Mouse (Mus musculus): ENCODE measurements around the gene Gm10644. TPM values are rescaled to one million over a fixed set of nuclear protein-coding genes. Genes with fewer than 3 reads are reported as not detected.

Gene Gm10644
- polyA plus RNA-seq, 1 experiment from 2014 or later = 0.82 TPM

DNA sequence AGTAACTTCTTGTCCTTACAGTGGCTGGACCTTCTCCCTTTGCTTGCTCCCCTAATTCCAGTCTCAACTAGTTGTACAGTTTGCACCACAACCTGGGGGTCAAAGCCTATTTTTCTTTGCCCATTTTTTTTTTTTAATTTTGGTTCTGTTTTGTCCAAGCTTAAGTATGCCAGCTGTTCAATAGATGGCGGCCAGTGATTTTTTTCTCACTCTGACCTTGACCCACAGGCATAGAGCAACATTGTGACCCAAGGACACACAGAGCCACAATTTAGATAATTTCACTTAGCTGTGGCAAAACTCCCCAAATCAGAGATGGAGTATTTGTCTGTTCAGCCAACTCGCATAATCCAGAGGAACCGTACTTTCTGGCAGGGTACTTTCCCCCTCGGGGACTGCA lies 16.1 kb upstream of the Gm10644 start:
- in situ Hi-C loops (cut with MboI; ENCODE audit: low pct_unique_long_range_greater_than_20kb) = no loop called here
- ATAC-seq (no peak), DNase-seq (ENCODE audit: low read depth, low spot score) (no peak)
- POLR2A ChIA-PET = interaction anchor here (0.8 kb wide), 1 partner anchor 1514 kb away, joined by 3 read pairs; no protein-coding TSS in a partner anchor
- CTCF ChIA-PET = interaction anchor here (1.3 kb wide), 1 partner anchor 16 kb away, joined by 4 read pairs; the partner anchor contains the start of genes Asf1b and Gm10644
- no peaks in the 10 kb centered on the region for H3K27me3 ChIP-seq
- TF ChIP-seq CTCF (IDR thresholded peaks at IDR 0.05) = no peak

GRCm38 (mm10) chr8:83967701-83968100 lies 12.7 kb upstream of the Gm10644 start:
- ChIA-PET CTCF (interaction anchor here (5.7 kb wide), 1 partner anchor 12 kb away, joined by 25 read pairs; the partner anchor contains the start of genes Asf1b and Gm10644), POLR2A (no interaction called here)
- DNase-seq (ENCODE audit: low read depth, low spot score) (no peak), ATAC-seq (no peak)
- no peaks in the 10 kb centered on the region for H3K27me3 ChIP-seq
- TF ChIP-seq CTCF (IDR thresholded peaks at IDR 0.05) = no peak
- in situ Hi-C loops (cut with MboI; ENCODE audit: low pct_unique_long_range_greater_than_20kb) = no loop called here

GRCm38 (mm10) chr8:83964015-83964765 lies 9.2 kb upstream of the Gm10644 start:
- H3K27me3 ChIP-seq = no peaks in the 10 kb centered on the region
- no peak for DNase-seq (ENCODE audit: low read depth, low spot score)
- TF ChIP-seq CTCF (IDR thresholded peaks at IDR 0.05) = no peak
- in situ Hi-C loops (cut with MboI; ENCODE audit: low pct_unique_long_range_greater_than_20kb) = no loop called here
- CTCF ChIA-PET = interaction anchor here (5.7 kb wide), 1 partner anchor 9 kb away, joined by 25 read pairs; the partner anchor contains the start of genes Asf1b and Gm10644
- ATAC-seq = no peak
- POLR2A ChIA-PET = no interaction called here

DNA sequence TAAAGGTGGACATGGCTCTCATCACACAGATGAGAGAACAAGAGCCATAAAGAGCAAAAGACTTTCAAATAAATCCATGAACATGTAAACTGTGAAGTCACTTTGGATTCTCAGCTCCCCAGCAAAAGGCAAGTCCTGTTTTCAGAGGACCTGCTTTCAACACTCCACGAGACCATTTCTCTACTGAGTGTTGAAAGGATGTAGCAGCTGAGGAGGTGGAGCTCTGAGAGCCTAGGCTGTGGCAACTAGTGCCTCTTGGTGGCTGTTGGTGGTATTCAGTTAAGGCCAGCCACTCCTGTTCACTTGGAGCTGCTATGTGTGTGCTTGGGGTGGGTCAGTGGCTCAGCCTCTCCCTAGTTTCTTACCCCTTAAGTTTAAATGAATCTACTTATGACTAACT lies 1.8 kb upstream of the Gm10644 start:
- DNase-seq (ENCODE audit: low read depth, low spot score) = no peak
- ATAC-seq = no peak
- POLR2A ChIA-PET = interaction anchor here (0.7 kb wide), 1 partner anchor 146 kb away, joined by 3 read pairs; no protein-coding TSS in a partner anchor
- CTCF ChIA-PET = interaction anchor here (0.7 to 3.7 kb wide), 2 partner anchors 10 to 170 kb away, joined by 3 to 25 read pairs; no protein-coding TSS in a partner anchor
- TF ChIP-seq CTCF (IDR thresholded peaks at IDR 0.05) = peak; percentile 49
- H3K27me3 ChIP-seq = no peaks in the 10 kb centered on the region
- in situ Hi-C loops (cut with MboI; ENCODE audit: low pct_unique_long_range_greater_than_20kb) = loop anchor here (5.0 kb wide), 1 partner anchor 174 kb away; no protein-coding TSS in a partner anchor

DNA sequence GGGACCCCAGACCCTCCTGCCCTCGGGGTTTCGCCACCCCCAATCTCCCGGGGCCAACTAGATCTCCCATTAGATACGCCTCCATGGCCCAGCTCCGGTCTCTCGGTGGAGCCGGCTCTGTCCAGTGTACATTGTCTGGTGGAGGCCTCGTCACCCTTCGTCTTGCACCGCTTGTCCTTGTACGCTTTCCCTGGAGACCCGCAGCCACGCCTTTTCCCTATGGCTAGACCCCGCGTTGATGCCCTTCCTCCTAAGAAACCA lies 883 bp upstream of the Gm10644 start:
- no peaks in the 10 kb centered on the region for H3K27me3 ChIP-seq
- no peak for TF ChIP-seq CTCF (IDR thresholded peaks at IDR 0.05)
- ChIA-PET CTCF (interaction anchor here (0.6 to 3.7 kb wide), 13 partner anchors 11 to 299 kb away, joined by 3 to 25 read pairs (median 4); no protein-coding TSS in a partner anchor), POLR2A (no interaction called here)
- ATAC-seq = no peak
- DNase-seq (ENCODE audit: low read depth, low spot score) = no peak
- in situ Hi-C loops (cut with MboI; ENCODE audit: low pct_unique_long_range_greater_than_20kb) = loop anchor here (5.0 kb wide), 1 partner anchor 174 kb away; no protein-coding TSS in a partner anchor

GRCm38 (mm10) chr8:83954749-83955105 lies 278 bp downstream of the Gm10644 start:
- ChIA-PET CTCF (interaction anchor here (0.9 to 3.7 kb wide), 12 partner anchors 10 to 298 kb away, joined by 3 to 25 read pairs (median 4); no protein-coding TSS in a partner anchor), POLR2A (interaction anchor here (0.6 kb wide), 1 partner anchor 15 kb away, joined by 3 read pairs; no protein-coding TSS in a partner anchor)
- in situ Hi-C loops (cut with MboI; ENCODE audit: low pct_unique_long_range_greater_than_20kb) = loop anchor here (5.0 kb wide), 1 partner anchor 172 kb away; no protein-coding TSS in a partner anchor
- ATAC-seq = no peak
- no peak for TF ChIP-seq CTCF (IDR thresholded peaks at IDR 0.05)
- no peaks in the 10 kb centered on the region for H3K27me3 ChIP-seq
- no peak for DNase-seq (ENCODE audit: low read depth, low spot score)

GRCm38 (mm10) chr8:83945540-83945939 lies 9.5 kb downstream of the Gm10644 start:
- TF ChIP-seq CTCF (IDR thresholded peaks at IDR 0.05) = no peak
- no peaks in the 10 kb centered on the region for H3K27me3 ChIP-seq
- POLR2A ChIA-PET = no interaction called here

DNA sequence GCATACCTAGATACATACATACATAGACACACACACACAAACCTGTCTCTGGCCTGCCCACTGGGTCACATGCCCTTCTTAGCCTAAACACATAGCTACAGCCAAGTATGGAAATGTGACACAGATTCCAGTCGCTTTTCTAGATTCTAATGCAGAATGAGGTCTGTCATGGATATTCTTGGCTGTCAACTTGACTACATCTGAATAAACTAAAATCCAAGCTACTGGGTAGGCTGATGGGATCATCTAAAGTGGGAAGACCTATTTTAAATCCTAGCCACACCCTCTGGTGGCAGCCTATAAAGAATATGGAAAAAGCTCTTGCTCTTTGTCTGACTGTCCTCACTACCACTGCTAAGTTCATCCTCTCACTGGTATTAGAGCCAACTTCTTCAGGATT lies 12.6 kb downstream of the Gm10644 start:
- H3K27me3 ChIP-seq = no peaks in the 10 kb centered on the region
- in situ Hi-C loops (cut with MboI; ENCODE audit: low pct_unique_long_range_greater_than_20kb) = no loop called here
- no peak for DNase-seq (ENCODE audit: low read depth, low spot score)
- POLR2A ChIA-PET = no interaction called here
- ATAC-seq = no peak
- TF ChIP-seq CTCF (IDR thresholded peaks at IDR 0.05) = no peak
- CTCF ChIA-PET = interaction anchor here (0.7 kb wide), 1 partner anchor 13 kb away, joined by 3 read pairs; the partner anchor contains the start of gene Asf1b

More at GRCm38 (mm10) chr8:83945540-83945939, 9.5 kb downstream of the Gm10644 start:
- CTCF ChIA-PET = no interaction called here
- ATAC-seq = no peak
- in situ Hi-C loops (cut with MboI; ENCODE audit: low pct_unique_long_range_greater_than_20kb) = no loop called here
- no peak for DNase-seq (ENCODE audit: low read depth, low spot score)

DNA sequence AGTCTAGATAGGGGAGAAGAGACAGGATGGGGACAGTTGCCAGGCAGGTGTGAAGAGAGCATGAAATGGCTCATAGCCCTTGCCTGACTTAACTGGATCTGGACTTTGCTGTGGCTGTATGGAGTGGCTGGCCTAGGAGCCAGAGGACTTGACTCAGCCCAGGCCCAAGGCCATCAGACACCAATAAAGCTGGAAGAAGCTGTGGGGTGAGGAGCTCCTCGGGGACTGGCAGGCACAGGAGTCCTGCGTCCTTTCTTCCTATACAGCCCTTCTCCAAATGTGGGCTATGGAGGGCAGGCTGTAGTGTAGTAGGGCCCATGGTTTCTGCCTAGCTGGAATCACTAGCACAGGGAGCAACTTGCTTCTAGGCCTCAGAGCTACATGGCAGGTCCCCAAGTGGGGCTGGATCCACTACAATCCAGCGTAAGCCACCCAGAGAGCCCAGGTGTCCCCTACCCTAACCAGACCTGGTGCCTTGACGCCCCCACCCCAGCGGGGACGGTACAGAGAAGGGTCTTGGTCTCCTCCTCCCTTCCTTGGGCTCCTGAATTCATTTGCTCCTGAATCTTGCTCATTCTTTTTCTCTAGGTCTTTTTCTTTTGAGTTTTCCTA lies 13.8 kb downstream of the Gm10644 start:
- ChIA-PET POLR2A (no interaction called here), CTCF (interaction anchor here (1.2 kb wide), 1 partner anchor 16 kb away, joined by 3 read pairs; no protein-coding TSS in a partner anchor)
- H3K27me3 ChIP-seq = no peaks in the 10 kb centered on the region
- DNase-seq (ENCODE audit: low read depth, low spot score) (no peak), ATAC-seq (no peak)
- in situ Hi-C loops (cut with MboI; ENCODE audit: low pct_unique_long_range_greater_than_20kb) = no loop called here
- TF ChIP-seq CTCF (IDR thresholded peaks at IDR 0.05) = no peak

DNA sequence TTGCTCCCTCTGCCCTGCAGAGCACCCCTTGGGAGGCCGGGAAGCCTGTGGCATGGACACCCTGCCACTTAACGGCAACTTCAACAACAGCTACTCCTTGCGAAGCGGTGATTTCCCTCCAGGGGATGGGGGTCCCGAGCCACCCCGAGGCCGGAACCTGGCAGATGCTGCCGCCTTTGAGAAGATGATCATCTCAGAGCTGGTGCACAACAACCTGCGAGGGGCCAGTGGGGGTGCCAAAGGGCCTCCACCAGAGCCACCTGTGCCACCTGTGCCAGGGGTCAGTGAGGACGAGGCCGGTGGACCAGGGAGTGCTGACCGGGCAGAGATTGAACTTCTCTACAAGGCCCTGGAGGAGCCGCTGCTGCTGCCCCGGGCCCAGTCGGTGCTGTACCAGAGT lies 16.7 kb downstream of the Gm10644 start:
- POLR2A ChIA-PET = no interaction called here
- no peak for TF ChIP-seq CTCF (IDR thresholded peaks at IDR 0.05)
- H3K27me3 ChIP-seq = no peaks in the 10 kb centered on the region
- DNase-seq (ENCODE audit: low read depth, low spot score) = no peak
- CTCF ChIA-PET = no interaction called here
- in situ Hi-C loops (cut with MboI; ENCODE audit: low pct_unique_long_range_greater_than_20kb) = no loop called here
- ATAC-seq = no peak

DNA sequence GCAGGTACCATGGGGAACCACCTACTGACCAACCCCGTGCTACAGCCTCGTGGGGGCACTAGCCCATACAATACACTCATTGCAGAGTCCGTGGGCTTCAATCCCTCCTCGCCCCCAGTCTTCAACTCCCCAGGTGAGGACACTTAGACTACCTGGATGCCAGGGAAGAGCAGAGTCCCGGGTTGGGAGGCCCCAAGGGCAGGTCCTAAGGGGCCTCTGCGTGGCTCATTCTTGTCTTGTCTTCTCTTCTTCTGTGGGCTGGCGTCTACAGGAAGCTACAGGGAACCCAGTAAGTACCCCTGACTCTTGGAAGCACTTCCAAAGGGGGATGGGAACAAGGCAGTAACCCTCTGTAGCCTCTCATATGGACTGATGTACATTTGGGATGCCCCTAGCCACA lies 17.4 kb downstream of the Gm10644 start:
- no peak for DNase-seq (ENCODE audit: low read depth, low spot score)
- H3K27me3 ChIP-seq = no peaks in the 10 kb centered on the region
- in situ Hi-C loops (cut with MboI; ENCODE audit: low pct_unique_long_range_greater_than_20kb) = no loop called here
- ChIA-PET CTCF (no interaction called here), POLR2A (no interaction called here)
- ATAC-seq = no peak
- TF ChIP-seq CTCF (IDR thresholded peaks at IDR 0.05) = no peak

All from Patski (cell line).